Mouse (Mus musculus): Measurements from ENCODE around the gene Cspg4. TPM values are rescaled to one million over a fixed set of nuclear protein-coding genes. Genes with fewer than 3 reads are reported as not detected.

The Cspg4 gene
- not detected in 2 replicates for total RNA-seq (2015)
- not detected in 2 replicates for total RNA-seq (2017)

- ATAC-seq (ENCODE audit: poor library complexity, severe bottlenecking), result no peak
Measured at GRCm38 (mm10) chr9:56864832-56865231, at the start of gene Cspg4. Cspg4 (plus strand) TSS chr9:56865033.

GRCm38 (mm10) chr9:56824900-56825299 lies 39.9 kb upstream of the Cspg4 start:
- no peak for ATAC-seq (ENCODE audit: poor library complexity, severe bottlenecking)

- ATAC-seq (ENCODE audit: poor library complexity, severe bottlenecking), result no peak
Measured at GRCm38 (mm10) chr9:56825476-56826213, 39.2 kb upstream of the Cspg4 start.

GRCm38 (mm10) chr9:56828146-56828545 lies 36.7 kb upstream of the Cspg4 start:
- no peak for ATAC-seq (ENCODE audit: poor library complexity, severe bottlenecking)

- no peak for ATAC-seq (ENCODE audit: poor library complexity, severe bottlenecking)
Measured at GRCm38 (mm10) chr9:56828841-56829240, 36.0 kb upstream of the Cspg4 start.

- no peak for ATAC-seq (ENCODE audit: poor library complexity, severe bottlenecking)
Measured at GRCm38 (mm10) chr9:56830162-56830561, 34.7 kb upstream of the Cspg4 start.

- no peak for ATAC-seq (ENCODE audit: poor library complexity, severe bottlenecking)
Measured at GRCm38 (mm10) chr9:56831904-56832303, 32.9 kb upstream of the Cspg4 start.

- no peak for ATAC-seq (ENCODE audit: poor library complexity, severe bottlenecking)
Measured at GRCm38 (mm10) chr9:56832900-56833299, 31.9 kb upstream of the Cspg4 start.

GRCm38 (mm10) chr9:56835152-56835551 lies 29.7 kb upstream of the Cspg4 start:
- ATAC-seq (ENCODE audit: poor library complexity, severe bottlenecking), result no peak

GRCm38 (mm10) chr9:56840721-56841120 lies 24.1 kb upstream of the Cspg4 start:
- no peak for ATAC-seq (ENCODE audit: poor library complexity, severe bottlenecking)

GRCm38 (mm10) chr9:56841864-56842263 lies 23.0 kb upstream of the Cspg4 start:
- ATAC-seq (ENCODE audit: poor library complexity, severe bottlenecking), result no peak

- ATAC-seq (ENCODE audit: poor library complexity, severe bottlenecking), result no peak
Measured at GRCm38 (mm10) chr9:56842303-56842719, 22.5 kb upstream of the Cspg4 start.

GRCm38 (mm10) chr9:56843679-56844188 lies 21.1 kb upstream of the Cspg4 start:
- ATAC-seq (ENCODE audit: poor library complexity, severe bottlenecking), result no peak

GRCm38 (mm10) chr9:56844644-56845043 lies 20.2 kb upstream of the Cspg4 start:
- no peak for ATAC-seq (ENCODE audit: poor library complexity, severe bottlenecking)

GRCm38 (mm10) chr9:56847523-56847922 lies 17.3 kb upstream of the Cspg4 start:
- ATAC-seq (ENCODE audit: poor library complexity, severe bottlenecking), result no peak

- no peak for ATAC-seq (ENCODE audit: poor library complexity, severe bottlenecking)
Measured at GRCm38 (mm10) chr9:56850128-56850904, 14.5 kb upstream of the Cspg4 start.

- no peak for ATAC-seq (ENCODE audit: poor library complexity, severe bottlenecking)
Measured at GRCm38 (mm10) chr9:56850905-56851252, 14.0 kb upstream of the Cspg4 start.

GRCm38 (mm10) chr9:56851778-56852177 lies 13.1 kb upstream of the Cspg4 start:
- ATAC-seq (ENCODE audit: poor library complexity, severe bottlenecking), result no peak

GRCm38 (mm10) chr9:56857463-56857862 lies 7.4 kb upstream of the Cspg4 start:
- no peak for ATAC-seq (ENCODE audit: poor library complexity, severe bottlenecking)

- ATAC-seq (ENCODE audit: poor library complexity, severe bottlenecking), result no peak
Measured at GRCm38 (mm10) chr9:56860035-56860434, 4.8 kb upstream of the Cspg4 start.

- ATAC-seq (ENCODE audit: poor library complexity, severe bottlenecking), result no peak
Measured at GRCm38 (mm10) chr9:56860486-56861269, 4.2 kb upstream of the Cspg4 start.
